Mouse (Mus musculus) sigmoid colon, adult 10 weeks (tissue): ENCODE data around the gene Nudcd3. TPM values are rescaled to one million over a fixed set of nuclear protein-coding genes. Genes with fewer than 3 reads are reported as not detected.

ENCODE experiments used
- polyA plus RNA-seq: library from polyadenylated mRNA; stranded (reverse); fragments of 350-450 nt; fragmentation: Illumina TruSeq; extraction: RNeasy Lipid Tissue Mini Kit (QIAGEN cat#74804); gene quantifications from one replicate; pipeline ENCODE4 v1.2.3, GENCODE M21; 2014; ENCODE audit warnings: low read depth, low replicate concordance

Nudcd3 gene
- polyA plus RNA-seq: 17.1 TPM

DNA sequence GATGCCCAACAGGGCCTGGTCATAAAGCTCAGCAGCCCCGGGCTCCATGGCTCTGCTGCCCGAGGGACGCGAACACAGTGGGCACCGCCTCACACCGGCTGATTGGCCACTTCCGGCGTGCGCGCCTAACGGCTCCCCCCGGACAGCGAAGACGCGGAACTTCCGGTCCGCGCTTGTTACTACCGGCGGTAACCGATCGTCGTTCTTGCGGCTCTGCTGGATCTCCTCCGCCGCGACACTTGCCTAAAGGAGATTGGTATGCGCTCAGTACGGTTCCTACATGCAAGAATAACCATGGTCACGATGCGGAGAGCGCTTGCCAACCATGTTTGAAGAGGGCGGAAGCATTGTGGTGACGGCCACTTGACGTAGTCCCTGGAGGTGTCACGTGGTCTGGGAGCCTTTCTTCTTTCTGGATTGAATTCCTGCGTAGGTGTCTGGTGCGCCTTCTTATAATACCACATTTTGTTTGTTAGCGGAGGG, at the start of gene Nudcd3:
Nudcd3 (minus strand) TSS at position 329 of the 483 bp plus-strand sequence.

DNA sequence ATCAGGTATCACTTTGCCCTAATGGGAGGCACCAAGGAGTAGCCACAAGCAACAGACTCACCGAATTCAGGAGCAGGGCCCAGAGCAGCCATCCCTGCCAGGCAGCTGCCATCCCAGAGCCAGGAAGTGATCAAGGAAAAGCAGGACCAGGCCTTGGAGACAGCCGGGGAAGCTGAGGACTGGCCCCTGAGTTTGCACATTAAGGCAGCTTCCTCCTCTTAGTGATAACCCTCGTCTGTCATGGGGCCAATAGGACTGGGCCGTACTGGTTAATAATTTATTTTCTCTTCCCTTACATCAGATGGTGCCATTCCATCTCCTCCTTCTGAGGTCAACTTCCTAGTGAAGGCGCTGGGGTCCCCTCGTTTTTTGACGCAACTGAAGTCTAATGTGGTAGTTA, 29.8 kb upstream of the Nudcd3 start, which contains the start of gene Npc1l1:
Npc1l1 (minus strand) TSS at position 132 of the 400 bp plus-strand sequence.

DNA sequence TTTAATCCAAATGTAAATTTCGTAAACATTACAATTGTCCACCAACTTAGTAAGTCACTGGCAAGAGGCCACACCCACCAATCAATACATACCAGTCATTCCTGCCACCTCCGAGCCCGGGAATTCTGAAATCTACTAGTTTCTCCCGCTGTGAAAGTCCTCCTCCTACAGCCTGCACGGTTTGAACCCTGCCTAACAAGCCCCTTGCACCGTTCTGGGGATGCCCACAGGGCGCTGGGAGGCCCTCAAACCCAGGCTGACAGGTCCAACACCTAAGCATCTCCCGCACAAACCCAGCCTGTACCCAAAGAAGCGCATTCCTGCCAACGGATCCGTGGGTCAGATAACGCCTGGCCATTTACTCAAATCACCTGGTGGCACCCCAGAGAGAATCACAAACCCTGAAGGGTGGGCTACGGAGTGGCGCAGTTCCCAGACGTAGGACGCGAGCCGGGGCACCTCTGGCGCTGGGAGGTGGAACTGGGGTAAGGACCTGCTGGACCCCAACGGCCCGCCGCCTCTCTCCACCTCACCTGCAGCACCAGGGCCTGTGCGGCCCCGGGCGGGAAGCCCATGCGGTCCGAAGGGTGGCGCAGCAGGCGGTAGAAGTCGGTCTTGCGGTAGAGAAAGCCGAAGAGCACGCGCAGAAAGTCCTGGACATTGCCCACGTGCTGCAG, 667 bp downstream of the Nudcd3 start, which contains the start of gene A730071L15Rik:
A730071L15Rik (plus strand) TSS at position 620 of the 677 bp plus-strand sequence.

DNA sequence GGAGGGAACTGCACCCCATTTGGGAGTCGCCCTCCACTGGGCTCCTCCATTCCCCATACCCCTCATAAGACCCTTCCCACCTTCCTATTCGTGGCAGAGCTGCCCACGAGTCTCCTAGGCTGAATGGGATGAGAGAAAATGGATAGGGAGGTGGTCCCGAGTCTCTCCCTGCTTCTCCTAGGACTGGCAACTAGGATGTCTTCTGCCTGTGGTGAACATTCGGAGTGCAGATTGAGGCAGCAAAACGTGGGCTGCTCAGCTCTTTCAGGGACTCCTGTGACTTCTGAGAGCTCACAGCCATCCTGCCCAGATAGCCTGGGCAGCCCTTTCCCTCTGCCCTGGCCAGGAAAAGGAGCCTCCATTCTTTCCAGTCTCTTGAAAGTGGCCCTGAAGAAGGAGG, 134.0 kb downstream of the Nudcd3 start, which contains the start of gene Camk2b:
Camk2b (minus strand) TSS at position 187 of the 400 bp plus-strand sequence.

Other genes with a start within 250 kb of the Nudcd3 start
- gene Ykt6, start 244.7 kb downstream of the Nudcd3 start, polyA plus RNA-seq: 42.2 TPM
- 2.1 TPM for gene Camk2b, start 134.1 kb downstream of the Nudcd3 start, polyA plus RNA-seq
- not detected for gene A730071L15Rik, start 386 bp downstream of the Nudcd3 start, polyA plus RNA-seq
- gene Npc1l1, start 29.7 kb upstream of the Nudcd3 start, polyA plus RNA-seq: not detected
- 7.0 TPM for gene Ddx56, start 67.4 kb upstream of the Nudcd3 start, polyA plus RNA-seq
- 33.3 TPM for gene Tmed4, start 74.5 kb upstream of the Nudcd3 start, polyA plus RNA-seq
- gene Ogdh, start 91.2 kb upstream of the Nudcd3 start, polyA plus RNA-seq: 80.8 TPM
- 1.1 TPM for gene Zmiz2, start 188.7 kb upstream of the Nudcd3 start, polyA plus RNA-seq
- gene Ppia, start 215.0 kb upstream of the Nudcd3 start, polyA plus RNA-seq: 849 TPM
- 11.7 TPM for gene H2afv, start 244.0 kb upstream of the Nudcd3 start, polyA plus RNA-seq